Mouse (Mus musculus): Measurements from ENCODE around the gene Rsph6a.
"Not testable (repeated sequence)": the region's sequence is repeated elsewhere in the genome, so short reads cannot be mapped to it uniquely, and the experiment has no call there.

Gene Rsph6a

GRCm38 (mm10) chr7:19048006-19048527 is 6.4 kb upstream of the Rsph6a start:
- no peak for DNase-seq

- no peak for DNase-seq
Observed at GRCm38 (mm10) chr7:19049252-19049651, 5.2 kb upstream of the Rsph6a start.

- no peak for DNase-seq
Observed at GRCm38 (mm10) chr7:19050172-19050571, 4.3 kb upstream of the Rsph6a start.

GRCm38 (mm10) chr7:19051161-19051560 is 3.3 kb upstream of the Rsph6a start:
- no peak for DNase-seq

GRCm38 (mm10) chr7:19052345-19053135 is 1.9 kb upstream of the Rsph6a start:
- no peak for DNase-seq

GRCm38 (mm10) chr7:19053136-19053532 is 1.4 kb upstream of the Rsph6a start:
- DNase-seq = no peak

- DNase-seq = no peak
Observed at GRCm38 (mm10) chr7:19054777-19055076, 237 bp downstream of the Rsph6a start.

GRCm38 (mm10) chr7:19055108-19055507 is 618 bp downstream of the Rsph6a start:
- DNase-seq = no peak

- no peak for DNase-seq
Observed at GRCm38 (mm10) chr7:19057405-19057804, 2.9 kb downstream of the Rsph6a start.

- DNase-seq = no peak
Observed at GRCm38 (mm10) chr7:19065896-19066295, 11.4 kb downstream of the Rsph6a start.

GRCm38 (mm10) chr7:19067063-19067462 is 12.6 kb downstream of the Rsph6a start:
- no peak for DNase-seq

GRCm38 (mm10) chr7:19067935-19068334 is 13.4 kb downstream of the Rsph6a start:
- no peak for DNase-seq

- DNase-seq = no peak
Observed at GRCm38 (mm10) chr7:19068707-19069106, 14.2 kb downstream of the Rsph6a start.

GRCm38 (mm10) chr7:19069500-19069899 is 15.0 kb downstream of the Rsph6a start:
- DNase-seq = no peak

- DNase-seq = not testable (repeated sequence)
Observed at GRCm38 (mm10) chr7:19071024-19071423, 16.5 kb downstream of the Rsph6a start.

- DNase-seq = no peak
Observed at GRCm38 (mm10) chr7:19073504-19073903, 19.0 kb downstream of the Rsph6a start.

- DNase-seq = no peak
Observed at GRCm38 (mm10) chr7:19074494-19074893, 20.0 kb downstream of the Rsph6a start.

- DNase-seq = no peak
Observed at GRCm38 (mm10) chr7:19075231-19075630, 20.7 kb downstream of the Rsph6a start.

GRCm38 (mm10) chr7:19075723-19076585 is 21.5 kb downstream of the Rsph6a start, which contains the start of gene Dmwd:
Gene Dmwd (plus strand): TSS chr7:19076227.
- DNase-seq = peak; percentile 85 to 90

GRCm38 (mm10) chr7:19076586-19076991 is 22.1 kb downstream of the Rsph6a start:
- no peak for DNase-seq

GRCm38 (mm10) chr7:19077761-19078160 is 23.3 kb downstream of the Rsph6a start:
- peak; percentile 69 to 81 for DNase-seq

GRCm38 (mm10) chr7:19078732-19079131 is 24.2 kb downstream of the Rsph6a start:
- no peak for DNase-seq

GRCm38 (mm10) chr7:19080451-19080950 is 26.0 kb downstream of the Rsph6a start:
- DNase-seq = no peak

GRCm38 (mm10) chr7:19082171-19082570 is 27.7 kb downstream of the Rsph6a start:
- DNase-seq = no peak

All from thymus, adult 18-20 months (tissue).